Mouse (Mus musculus) stomach, embryonic 14.5 days (tissue): ENCODE measurements at regions not wholly inside any gene's neighbourhood (a gene's known extent, or its start where the extent isn't known, plus 50 kb on each side); places are given as distances from the start of the nearest gene placed in this dataset.

Source experiments
- ATAC-seq: fragments of 200-750 bp; cut with Nextera tagmentation; 2 replicates; pipeline ENCODE4 v1.8.0; 2017; ENCODE audit warnings: low read depth, moderate TSS enrichment; ENCODE audit not compliant: insufficient number of reproducible peaks, insufficient read depth, low FRiP score
- H3K27ac ChIP-seq: fragments of 300-500 bp; sonication (generic); 2 replicates; pipeline ENCODE4 v1.5.1; 2014; ENCODE audit warnings: mild to moderate bottlenecking, low read length, moderate library complexity, mixed read lengths
- H3K27me3 ChIP-seq: fragments of 300-500 bp; sonication (generic); 2 replicates; pipeline ENCODE4 v1.6.1; 2014; ENCODE audit warnings: low read length, control low read depth, mixed read lengths; ENCODE audit not compliant: control insufficient read depth, insufficient read depth
- H3K36me3 ChIP-seq: fragments of 300-500 bp; sonication (generic); 2 replicates; pipeline ENCODE4 v1.6.1; 2014; ENCODE audit warnings: mild to moderate bottlenecking, control low read depth, low read length, moderate library complexity, mixed read lengths; ENCODE audit not compliant: control insufficient read depth, insufficient read depth
- H3K4me1 ChIP-seq: fragments of 300-500 bp; sonication (generic); 2 replicates; pipeline ENCODE4 v1.6.1; 2014; ENCODE audit warnings: low read length, control low read depth, mixed read lengths; ENCODE audit not compliant: control insufficient read depth, insufficient read depth
- H3K4me2 ChIP-seq: fragments of 300-500 bp; sonication (generic); replicated peaks from 2 replicates; pipeline ENCODE4 v1.6.1; 2014; ENCODE audit warnings: low read depth, low read length, control low read depth
- H3K4me3 ChIP-seq: fragments of 300-500 bp; sonication (generic); 2 replicates; pipeline ENCODE4 v1.5.1; 2014; ENCODE audit warnings: low read depth, low read length, control low read depth
- H3K9ac ChIP-seq: fragments of 300-500 bp; sonication (generic); replicated peaks from 2 replicates; pipeline ENCODE4 v1.6.1; 2014; ENCODE audit warnings: low read depth, mild to moderate bottlenecking, control low read depth, low read length, moderate library complexity, mixed read lengths
- H3K9me3 ChIP-seq: fragments of 300-500 bp; sonication (generic); 2 replicates; pipeline ENCODE4 v1.6.1; 2016; ENCODE audit warnings: low read depth, low read length, control low read depth; ENCODE audit not compliant: control insufficient read depth
- WGBS: fragments of 180-500 bp; shearing (Covaris S2); extraction: QIAGEN DNeasy Blood & Tissue Kit; methylation state at CpG from one replicate; pipeline ENCODE4 v1.1.7; 2014; 5-methylcytosine and 5-hydroxymethylcytosine counted together

- no peak overlapping the region for H3K9ac ChIP-seq
- no peak overlapping the region for H3K4me3 ChIP-seq
- no peaks in the 10 kb centered on the region for H3K9me3 ChIP-seq
- no peaks in the 10 kb centered on the region for H3K4me1 ChIP-seq
- no peak for ATAC-seq
- H3K27ac ChIP-seq, result no peak overlapping the region
- H3K4me2 ChIP-seq, result no peak overlapping the region
- H3K27me3 ChIP-seq, result no peaks in the 10 kb centered on the region
- 61% methylated on average over 8 of the region's 8 CpGs for WGBS
- H3K36me3 ChIP-seq, result no peaks in the 10 kb centered on the region
These were observed 63.7 kb upstream of the Ctla4 start for GRCm38 (mm10) chr1:60823006-60823665.

GRCm38 (mm10) chr1:60824218-60825125 is 62.3 kb upstream of the Ctla4 start:
- Histone ChIP-seq H3K36me3 (no peaks in the 10 kb centered on the region), H3K9me3 (no peaks in the 10 kb centered on the region), H3K9ac (no peak overlapping the region), H3K27ac (0 out of 2 replicates have a peak overlapping the region, but pooled peaks have one; percentile 21), H3K4me2 (no peak overlapping the region), H3K4me1 (no peaks in the 10 kb centered on the region), H3K4me3 (no peak overlapping the region), H3K27me3 (no peaks in the 10 kb centered on the region)
- 70% methylated on average over 5 of the region's 5 CpGs for WGBS
- no peak for ATAC-seq

- no peak overlapping the region for H3K4me3 ChIP-seq
- ATAC-seq, result peak; percentile 72; the same call in 1 of the 2 replicates
- H3K9ac ChIP-seq, result no peak overlapping the region
- no peaks in the 10 kb centered on the region for H3K36me3 ChIP-seq
- WGBS, result 35% methylated on average over 9 of the region's 9 CpGs
- no peaks in the 10 kb centered on the region for H3K27me3 ChIP-seq
- H3K27ac ChIP-seq, result peak overlapping the region; percentile 21
- no peak overlapping the region for H3K4me2 ChIP-seq
- no peaks in the 10 kb centered on the region for H3K4me1 ChIP-seq
- no peaks in the 10 kb centered on the region for H3K9me3 ChIP-seq
These were observed 61.3 kb upstream of the Ctla4 start for GRCm38 (mm10) chr1:60825256-60826186.

GRCm38 (mm10) chr1:60826981-60827380 is 59.8 kb upstream of the Ctla4 start:
- no peak for ATAC-seq
- H3K27ac ChIP-seq, result no peak overlapping the region
- no peaks in the 10 kb centered on the region for H3K4me1 ChIP-seq
- no peaks in the 10 kb centered on the region for H3K27me3 ChIP-seq
- H3K4me2 ChIP-seq, result no peak overlapping the region
- no peak overlapping the region for H3K9ac ChIP-seq
- no peaks in the 10 kb centered on the region for H3K36me3 ChIP-seq
- H3K9me3 ChIP-seq, result no peaks in the 10 kb centered on the region
- no peak overlapping the region for H3K4me3 ChIP-seq

GRCm38 (mm10) chr1:60828152-60828551 is 58.6 kb upstream of the Ctla4 start:
- ATAC-seq, result no peak
- Histone ChIP-seq H3K4me1 (no peaks in the 10 kb centered on the region), H3K27me3 (no peaks in the 10 kb centered on the region), H3K4me3 (no peak overlapping the region), H3K4me2 (no peak overlapping the region), H3K36me3 (no peaks in the 10 kb centered on the region), H3K9ac (no peak overlapping the region), H3K27ac (no peak overlapping the region), H3K9me3 (no peaks in the 10 kb centered on the region)
- WGBS, result 91% methylated on average over 6 of the region's 6 CpGs

GRCm38 (mm10) chr1:60829849-60830248 is 57.0 kb upstream of the Ctla4 start:
- no peak for ATAC-seq
- H3K9me3 ChIP-seq, result no peaks in the 10 kb centered on the region
- H3K4me3 ChIP-seq, result no peak overlapping the region
- H3K27me3 ChIP-seq, result no peaks in the 10 kb centered on the region
- H3K27ac ChIP-seq, result no peak overlapping the region
- H3K4me1 ChIP-seq, result no peaks in the 10 kb centered on the region
- 50% methylated on average over 3 of the region's 3 CpGs for WGBS
- no peaks in the 10 kb centered on the region for H3K36me3 ChIP-seq
- H3K4me2 ChIP-seq, result no peak overlapping the region
- no peak overlapping the region for H3K9ac ChIP-seq

GRCm38 (mm10) chr1:60833668-60834067 is 53.1 kb upstream of the Ctla4 start:
- Histone ChIP-seq H3K27me3 (no peaks in the 10 kb centered on the region), H3K9me3 (no peaks in the 10 kb centered on the region), H3K9ac (no peak overlapping the region), H3K36me3 (no peaks in the 10 kb centered on the region), H3K4me2 (no peak overlapping the region), H3K27ac (no peak overlapping the region), H3K4me1 (no peaks in the 10 kb centered on the region), H3K4me3 (no peak overlapping the region)
- 66% methylated on average over 2 of the region's 2 CpGs for WGBS
- ATAC-seq, result no peak
